Mouse (Mus musculus) midbrain, embryonic 13.5 days (tissue): ENCODE data around the gene 4930426L09Rik. TPM values are rescaled to one million over a fixed set of nuclear protein-coding genes. Genes with fewer than 3 reads are reported as not detected.
"Not testable (repeated sequence)": the region's sequence is repeated elsewhere in the genome, so short reads cannot be mapped to it uniquely, and the experiment has no call there.

Experiments
- ATAC-seq: fragments of 200-750 bp; cut with Nextera tagmentation; 2 replicates; pipeline ENCODE4 v1.8.0; 2017; ENCODE audit warnings: mild to moderate bottlenecking, moderate TSS enrichment, moderate library complexity
- H3K27ac ChIP-seq: fragments of 300-500 bp; sonication (generic); 2 replicates; pipeline ENCODE4 v1.5.1; 2015; ENCODE audit warnings: inconsistent platforms, mild to moderate bottlenecking, moderate library complexity
- H3K27me3 ChIP-seq: fragments of 300-500 bp; sonication (generic); 2 replicates; pipeline ENCODE4 v1.6.1; 2015; ENCODE audit warnings: mild to moderate bottlenecking, inconsistent platforms
- H3K36me3 ChIP-seq: fragments of 300-500 bp; sonication (generic); 2 replicates; pipeline ENCODE4 v1.6.1; 2015; ENCODE audit warnings: mild to moderate bottlenecking, inconsistent platforms
- H3K4me1 ChIP-seq: fragments of 300-500 bp; sonication (generic); replicated peaks from 2 replicates; pipeline ENCODE4 v1.6.1; 2015; ENCODE audit warnings: inconsistent platforms
- H3K4me2 ChIP-seq: fragments of 300-500 bp; sonication (generic); replicated peaks from 2 replicates; pipeline ENCODE4 v1.6.1; 2015; ENCODE audit warnings: moderate library complexity, mild to moderate bottlenecking, inconsistent platforms
- H3K4me3 ChIP-seq: fragments of 300-500 bp; sonication (generic); replicated peaks from 2 replicates; pipeline ENCODE4 v1.5.1; 2015; ENCODE audit warnings: mild to moderate bottlenecking, inconsistent platforms
- H3K9ac ChIP-seq: fragments of 300-500 bp; sonication (generic); replicated peaks from 2 replicates; pipeline ENCODE4 v1.6.1; 2015; ENCODE audit warnings: mild to moderate bottlenecking, inconsistent platforms
- H3K9me3 ChIP-seq: fragments of 300-500 bp; sonication (generic); 2 replicates; pipeline ENCODE4 v1.6.1; 2016; ENCODE audit warnings: mild to moderate bottlenecking, inconsistent platforms
- WGBS: fragments of 180-500 bp; shearing (Covaris S2); methylation state at CpG from one replicate; pipeline ENCODE4 v1.1.7; 2015; 5-methylcytosine and 5-hydroxymethylcytosine counted together
- polyA plus RNA-seq: library from polyadenylated mRNA; unstranded; fragments of >200 nt; fragmentation: Nextera tagmentation; extraction: Ambion mirVana; gene quantifications from 2 replicates; pipeline ENCODE4 v1.2.1, GENCODE M21; 2015

The 4930426L09Rik gene
- polyA plus RNA-seq, 1 experiment from 2014 or later = 0.32 TPM

DNA sequence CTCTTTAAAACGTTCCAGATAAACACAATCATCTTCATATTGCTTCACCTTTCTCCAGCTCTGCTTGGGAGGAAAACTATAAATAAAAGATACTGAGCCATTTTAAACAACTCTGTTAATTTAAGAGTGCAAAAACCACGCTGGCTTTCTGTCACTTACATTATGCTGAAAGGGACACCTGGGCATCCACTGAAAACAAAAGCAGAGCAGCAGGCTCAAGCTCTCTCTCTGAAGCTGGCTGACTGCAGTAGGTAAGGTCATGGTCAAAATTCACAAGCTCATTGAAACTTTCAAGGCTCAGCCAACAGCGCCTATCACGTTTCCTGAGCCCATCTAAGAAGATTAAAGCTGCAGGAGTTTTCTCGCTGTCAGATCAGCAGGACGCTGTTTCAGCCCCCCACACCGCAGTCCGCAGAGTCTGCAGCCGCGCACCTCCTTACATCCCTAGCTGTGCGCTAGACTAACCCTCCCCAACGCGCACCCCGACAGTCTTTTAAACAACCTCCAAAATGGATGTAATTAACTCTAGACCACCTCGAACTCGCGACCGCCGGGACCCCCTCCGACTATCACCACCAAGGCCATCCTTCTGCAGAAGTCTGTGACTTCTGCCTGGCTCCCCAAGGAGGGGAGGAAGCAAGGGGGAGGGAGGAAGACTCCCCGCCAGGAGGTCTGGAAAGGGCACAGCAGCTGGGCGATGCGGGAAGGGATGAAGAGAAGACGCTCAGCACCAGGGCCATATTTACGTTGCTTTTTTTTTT, 1.5 kb upstream of the 4930426L09Rik start:
- H3K4me1 ChIP-seq = peaks cover 22% of the 10 kb centered on the region
- WGBS = under 1% methylated on average over 25 of the region's 25 CpGs
- H3K27me3 ChIP-seq = peaks cover 12% of the 10 kb centered on the region
- peak overlapping the region; percentile 75 for H3K9ac ChIP-seq
- ATAC-seq = no peak
- H3K4me3 ChIP-seq = peak overlapping the region; percentile 63
- H3K9me3 ChIP-seq = peaks cover under 1% of the 10 kb centered on the region; the same call in 1 of the 2 replicates
- H3K27ac ChIP-seq = no peak overlapping the region
- H3K4me2 ChIP-seq = peak overlapping the region; percentile 96
- no peaks in the 10 kb centered on the region for H3K36me3 ChIP-seq

DNA sequence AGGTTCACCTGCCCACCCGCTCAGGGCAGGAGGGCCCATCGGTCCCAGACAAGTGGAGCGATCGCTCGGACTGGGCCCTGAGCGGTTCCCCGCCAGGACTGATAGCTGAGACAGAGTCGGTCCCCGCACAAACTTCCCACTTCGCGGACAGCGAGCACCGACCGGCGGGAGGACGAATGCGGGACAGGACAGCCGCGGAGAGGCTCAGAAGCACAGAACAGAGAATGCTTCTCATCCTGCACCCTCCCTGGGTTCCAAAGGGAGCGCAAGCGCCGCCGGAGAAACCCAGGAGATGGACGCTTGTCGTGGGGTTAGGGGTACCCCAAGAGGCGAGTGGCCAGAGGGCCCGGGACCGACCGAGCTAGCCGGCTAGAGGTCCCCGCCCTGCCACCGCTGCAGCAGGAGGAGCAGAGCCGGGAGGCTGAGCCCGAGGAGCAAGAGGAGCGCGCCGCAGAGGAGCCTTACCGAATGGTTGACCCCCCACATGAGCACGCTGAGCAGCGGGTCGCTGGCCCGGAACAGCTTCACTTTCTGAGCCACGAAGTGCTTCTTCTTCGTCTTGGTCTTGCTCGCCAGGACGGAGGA, 664 bp upstream of the 4930426L09Rik start:
- Histone ChIP-seq H3K4me3 (peak overlapping the region; percentile 63), H3K27ac (peak overlapping the region; percentile 93), H3K27me3 (peaks cover 12% of the 10 kb centered on the region), H3K36me3 (no peaks in the 10 kb centered on the region), H3K9me3 (no peaks in the 10 kb centered on the region), H3K9ac (peak overlapping the region; percentile 75), H3K4me2 (peak overlapping the region; percentile 96), H3K4me1 (peaks cover 22% of the 10 kb centered on the region)
- ATAC-seq = peak; percentile 81
- under 1% methylated on average over 46 of the region's 46 CpGs for WGBS

DNA sequence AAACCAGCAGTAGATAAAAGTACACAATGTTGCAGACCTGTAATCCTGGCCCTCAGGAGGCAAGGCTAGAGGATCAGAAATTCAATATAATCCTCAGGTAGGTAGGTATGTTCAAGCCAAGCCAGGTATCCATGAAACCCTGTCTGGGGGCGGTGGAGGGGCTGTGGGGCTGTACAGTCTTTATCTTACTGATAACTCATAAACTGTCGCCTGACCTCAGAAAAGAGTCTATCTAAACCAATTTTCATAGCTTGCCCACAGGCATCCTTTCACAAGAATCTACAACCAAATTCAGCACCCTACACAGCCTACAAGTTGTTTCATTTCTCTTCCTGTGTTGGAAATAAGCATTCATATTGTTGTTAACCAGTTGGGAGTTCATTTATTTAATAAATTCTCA, 1.3 kb downstream of the 4930426L09Rik start:
- Histone ChIP-seq H3K4me2 (no peak overlapping the region), H3K9me3 (no peaks in the 10 kb centered on the region), H3K36me3 (no peaks in the 10 kb centered on the region), H3K4me1 (peaks cover 22% of the 10 kb centered on the region), H3K9ac (no peak overlapping the region), H3K27ac (no peak overlapping the region), H3K4me3 (no peak overlapping the region), H3K27me3 (peaks cover 12% of the 10 kb centered on the region)
- no peak for ATAC-seq
- 89% methylated on average over 2 of the region's 2 CpGs for WGBS

DNA sequence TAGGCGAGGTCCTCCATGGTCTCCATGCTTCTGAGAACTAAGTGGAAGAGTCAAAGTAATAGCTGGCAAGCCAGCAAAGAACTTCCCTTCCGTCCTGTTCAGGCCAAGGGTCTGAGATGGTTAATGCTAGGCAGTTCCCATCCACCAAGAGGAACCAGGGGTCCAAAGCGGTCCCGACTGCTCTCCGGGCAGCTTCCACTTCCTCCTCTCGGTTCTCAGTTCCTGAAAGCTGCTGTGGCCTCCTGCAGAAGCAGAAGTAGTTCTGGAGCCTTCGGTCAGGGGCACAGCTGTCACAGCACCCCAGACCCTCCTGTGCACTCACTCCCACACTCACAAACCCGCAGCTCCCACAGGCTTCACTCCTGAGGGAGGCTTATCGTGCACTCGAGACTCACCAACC, 6.7 kb downstream of the 4930426L09Rik start:
- Histone ChIP-seq H3K4me3 (no peak overlapping the region), H3K4me1 (no peaks in the 10 kb centered on the region), H3K9me3 (no peaks in the 10 kb centered on the region), H3K27me3 (peaks cover 5% of the 10 kb centered on the region), H3K4me2 (no peak overlapping the region), H3K9ac (no peak overlapping the region), H3K36me3 (no peaks in the 10 kb centered on the region), H3K27ac (no peak overlapping the region)
- ATAC-seq = no peak
- 79% methylated on average over 10 of the region's 10 CpGs for WGBS

DNA sequence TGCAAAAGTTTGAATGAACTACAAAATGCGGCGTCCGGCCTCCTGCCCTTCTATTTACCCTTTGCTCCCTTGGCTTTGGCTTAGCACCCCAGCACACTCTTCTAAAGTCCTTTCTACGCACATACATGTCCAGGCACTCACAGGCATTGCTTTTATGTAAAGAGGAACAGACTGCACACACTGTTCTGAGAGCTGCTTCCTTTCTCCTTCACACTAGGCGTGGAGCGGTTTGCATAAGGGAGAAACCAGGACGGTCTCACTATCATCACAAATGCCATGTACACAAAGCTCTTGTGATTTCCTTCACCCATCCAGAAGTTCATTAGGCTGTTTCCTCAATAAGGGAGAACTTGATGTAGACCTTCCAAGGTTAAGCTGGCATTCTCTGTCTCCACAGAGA, 8.0 kb downstream of the 4930426L09Rik start:
- no peaks in the 10 kb centered on the region for H3K36me3 ChIP-seq
- H3K9ac ChIP-seq = no peak overlapping the region
- no peaks in the 10 kb centered on the region for H3K4me1 ChIP-seq
- no peaks in the 10 kb centered on the region for H3K27me3 ChIP-seq
- H3K4me3 ChIP-seq = no peak overlapping the region
- no peak for ATAC-seq
- 87% methylated on average over 7 of the region's 7 CpGs for WGBS
- H3K9me3 ChIP-seq = no peaks in the 10 kb centered on the region
- H3K27ac ChIP-seq = no peak overlapping the region
- no peak overlapping the region for H3K4me2 ChIP-seq

DNA sequence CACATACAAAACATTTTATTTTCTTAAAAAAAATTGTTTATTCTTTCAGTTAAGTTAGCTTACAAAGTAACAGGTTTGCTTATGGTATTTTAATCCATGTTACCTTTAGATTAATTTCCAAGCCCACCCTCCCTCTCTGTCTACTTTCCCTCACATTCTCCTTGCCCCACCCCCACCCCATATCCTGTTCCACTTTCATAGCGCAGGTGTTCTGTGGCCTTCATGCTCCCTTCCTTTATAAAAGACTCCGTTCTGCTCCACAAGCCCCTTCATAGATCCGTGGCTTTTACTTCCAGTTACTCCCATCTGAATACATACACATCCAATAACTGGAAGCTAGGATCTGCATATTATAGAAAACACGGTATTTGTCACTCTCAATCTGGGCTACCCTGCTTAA, 9.4 kb downstream of the 4930426L09Rik start:
- Histone ChIP-seq H3K9me3 (no peaks in the 10 kb centered on the region), H3K27me3 (no peaks in the 10 kb centered on the region), H3K4me1 (no peaks in the 10 kb centered on the region), H3K27ac (no peak overlapping the region), H3K4me3 (no peak overlapping the region), H3K36me3 (no peaks in the 10 kb centered on the region), H3K4me2 (no peak overlapping the region), H3K9ac (no peak overlapping the region)
- 77% methylated on average over 4 of the region's 4 CpGs for WGBS
- ATAC-seq = no peak

DNA sequence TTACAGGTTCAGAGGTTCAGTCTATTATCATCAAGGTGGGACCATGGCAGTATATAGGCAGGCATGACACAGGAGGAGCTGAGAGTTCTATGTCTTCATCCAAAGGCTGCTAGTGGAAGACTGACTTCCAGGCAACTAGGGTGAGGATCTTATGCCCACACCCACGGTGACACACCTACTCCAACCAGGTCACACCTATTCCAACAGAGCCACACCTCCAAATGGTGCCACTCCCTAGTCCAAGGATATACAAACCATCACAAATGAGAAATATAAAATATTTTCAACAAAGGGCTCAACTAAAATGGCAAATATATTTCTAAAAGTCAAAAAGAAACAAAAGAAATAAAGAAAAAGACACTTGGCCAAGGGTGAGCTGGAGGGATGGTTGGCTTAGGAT, 12.4 kb downstream of the 4930426L09Rik start:
- not testable (repeated sequence) for H3K9ac ChIP-seq, H3K9me3 ChIP-seq, H3K4me3 ChIP-seq, H3K27me3 ChIP-seq, H3K4me1 ChIP-seq, ATAC-seq, H3K4me2 ChIP-seq, H3K27ac ChIP-seq, H3K36me3 ChIP-seq
- 81% methylated on average over 1 of the region's 1 CpGs for WGBS

DNA sequence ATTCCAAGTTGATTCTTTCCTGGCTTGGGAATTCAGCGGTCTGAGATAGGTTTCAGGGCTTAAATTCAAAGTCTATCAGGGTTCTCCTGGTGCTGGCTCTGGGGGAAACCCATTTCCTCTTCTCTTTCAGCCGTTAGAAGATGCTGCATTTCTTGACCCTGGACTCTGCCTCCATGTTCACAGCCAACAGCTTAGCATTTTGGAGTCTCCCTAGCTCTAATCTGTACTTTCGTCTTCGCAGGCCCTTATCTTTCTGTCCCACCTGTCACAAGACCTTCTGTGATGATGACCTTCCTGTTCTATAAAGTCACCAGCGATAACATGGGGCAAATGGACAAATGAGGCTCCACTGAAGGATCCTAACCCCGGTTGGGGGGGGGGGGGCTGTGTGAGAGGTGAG, 13.3 kb downstream of the 4930426L09Rik start:
- Histone ChIP-seq H3K4me1 (no peaks in the 10 kb centered on the region), H3K27ac (no peak overlapping the region), H3K9me3 (no peaks in the 10 kb centered on the region), H3K27me3 (no peaks in the 10 kb centered on the region), H3K9ac (no peak overlapping the region), H3K36me3 (no peaks in the 10 kb centered on the region), H3K4me3 (no peak overlapping the region), H3K4me2 (no peak overlapping the region)
- 91% methylated on average over 6 of the region's 6 CpGs for WGBS
- ATAC-seq = no peak

DNA sequence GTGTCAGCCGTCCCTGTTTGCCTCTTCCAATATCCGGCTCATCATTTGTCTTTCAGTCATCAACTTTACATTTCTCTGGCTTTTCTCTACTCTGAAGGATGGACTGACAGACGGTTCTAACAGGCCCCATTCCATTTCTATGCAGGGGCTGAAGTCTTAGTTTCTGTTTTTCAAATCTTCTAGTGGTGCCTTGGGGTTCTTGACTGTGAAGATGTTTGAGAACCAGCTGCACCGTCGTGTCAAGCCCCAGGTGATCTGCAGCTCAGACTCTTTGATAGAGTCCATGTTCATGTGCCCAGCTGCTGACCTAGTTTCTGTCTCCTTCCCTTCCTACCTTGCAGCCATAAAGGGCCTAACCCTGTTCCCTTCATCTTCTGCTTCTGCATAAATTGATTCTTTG, 18.2 kb downstream of the 4930426L09Rik start:
- no peak overlapping the region for H3K27ac ChIP-seq
- H3K4me2 ChIP-seq = no peak overlapping the region
- H3K9me3 ChIP-seq = no peaks in the 10 kb centered on the region
- H3K27me3 ChIP-seq = no peaks in the 10 kb centered on the region
- H3K9ac ChIP-seq = no peak overlapping the region
- 91% methylated on average over 5 of the region's 5 CpGs for WGBS
- H3K4me3 ChIP-seq = no peak overlapping the region
- ATAC-seq = no peak
- no peaks in the 10 kb centered on the region for H3K36me3 ChIP-seq
- H3K4me1 ChIP-seq = no peaks in the 10 kb centered on the region

DNA sequence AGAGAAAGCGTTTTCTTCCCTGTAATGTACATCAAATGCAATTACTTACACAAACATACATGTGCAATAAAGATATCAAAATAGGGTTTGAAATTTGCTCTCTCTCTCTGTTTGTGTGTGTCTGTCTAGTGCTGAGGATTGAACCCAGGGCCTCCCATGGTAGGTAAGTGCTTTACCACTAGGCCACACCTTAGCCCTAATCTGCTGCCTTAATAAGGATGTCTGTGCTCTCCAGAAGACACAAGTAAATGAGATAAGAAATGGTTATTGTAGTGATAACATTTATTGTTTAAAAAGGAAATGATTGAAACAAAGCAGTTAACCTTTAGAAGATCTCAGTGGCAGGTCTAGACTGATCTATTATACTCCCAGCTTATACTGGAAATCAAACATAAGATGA, 18.7 kb downstream of the 4930426L09Rik start:
- no peak overlapping the region for H3K4me2 ChIP-seq
- no peak overlapping the region for H3K9ac ChIP-seq
- no peaks in the 10 kb centered on the region for H3K9me3 ChIP-seq

DNA sequence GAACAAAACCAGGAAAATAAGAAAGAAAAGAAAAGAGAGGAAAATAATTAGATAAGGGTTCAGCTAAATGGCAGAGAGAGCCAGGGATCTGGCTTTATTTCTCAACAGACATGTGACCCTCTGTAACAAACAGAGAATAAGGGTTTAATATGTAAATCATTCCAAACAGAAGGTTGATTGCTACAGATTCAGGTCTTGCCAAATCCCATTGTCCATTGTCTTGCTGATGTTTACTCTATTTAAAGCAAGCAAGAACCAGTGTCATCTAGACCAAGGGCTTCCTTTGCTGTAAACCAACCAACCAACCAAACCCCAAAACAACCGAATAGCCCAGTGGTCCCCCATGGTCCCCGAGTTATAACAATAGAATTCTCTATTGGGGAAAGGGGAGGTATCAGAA, 19.9 kb downstream of the 4930426L09Rik start:
- no peaks in the 10 kb centered on the region for H3K4me1 ChIP-seq
- ATAC-seq = no peak
- 60% methylated on average over 2 of the region's 2 CpGs for WGBS
- H3K36me3 ChIP-seq = no peaks in the 10 kb centered on the region
- H3K4me3 ChIP-seq = no peak overlapping the region
- no peak overlapping the region for H3K27ac ChIP-seq
- H3K4me2 ChIP-seq = no peak overlapping the region
- no peaks in the 10 kb centered on the region for H3K9me3 ChIP-seq
- no peak overlapping the region for H3K9ac ChIP-seq
- H3K27me3 ChIP-seq = no peaks in the 10 kb centered on the region

More for the DNA sequence above, 18.7 kb downstream of the 4930426L09Rik start:
- Histone ChIP-seq H3K27ac (no peak overlapping the region), H3K4me3 (no peak overlapping the region), H3K36me3 (no peaks in the 10 kb centered on the region), H3K4me1 (no peaks in the 10 kb centered on the region), H3K27me3 (no peaks in the 10 kb centered on the region)
- ATAC-seq = no peak
- 87% methylated on average over 1 of the region's 1 CpGs for WGBS

DNA sequence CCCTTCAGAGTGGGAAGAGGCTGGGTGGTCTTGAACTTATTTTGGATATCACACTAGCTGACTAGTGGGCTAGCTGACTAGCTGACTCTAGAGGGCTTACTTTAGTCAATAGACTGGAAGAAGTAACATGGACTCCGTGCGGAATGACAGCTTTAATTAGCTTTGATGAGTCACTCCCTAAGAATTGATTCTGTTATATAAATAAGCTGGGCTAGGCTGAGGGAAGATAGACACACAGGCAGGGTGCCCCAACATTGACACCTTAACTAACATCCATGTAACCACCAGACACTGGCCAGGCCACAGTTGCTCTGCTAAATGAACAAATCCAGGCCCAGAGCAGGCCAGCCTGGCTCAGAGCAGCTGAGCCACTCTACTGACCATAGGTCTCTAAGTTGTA, 26.7 kb downstream of the 4930426L09Rik start:
- Histone ChIP-seq H3K4me2 (no peak overlapping the region), H3K9ac (no peak overlapping the region), H3K9me3 (no peaks in the 10 kb centered on the region), H3K27me3 (no peaks in the 10 kb centered on the region), H3K4me1 (no peaks in the 10 kb centered on the region), H3K27ac (no peak overlapping the region), H3K4me3 (no peak overlapping the region), H3K36me3 (no peaks in the 10 kb centered on the region)
- 72% methylated on average over 2 of the region's 2 CpGs for WGBS
- ATAC-seq = peak; percentile 34; the same call in 1 of the 2 replicates
